Mouse (Mus musculus): ENCODE data around the gene Dapk2. TPM values are rescaled to one million over a fixed set of nuclear protein-coding genes. Genes with fewer than 3 reads are reported as not detected.

Dapk2 gene
- total RNA-seq, 2 experiments from 2014 or later, result 157 to 252 TPM

DNA sequence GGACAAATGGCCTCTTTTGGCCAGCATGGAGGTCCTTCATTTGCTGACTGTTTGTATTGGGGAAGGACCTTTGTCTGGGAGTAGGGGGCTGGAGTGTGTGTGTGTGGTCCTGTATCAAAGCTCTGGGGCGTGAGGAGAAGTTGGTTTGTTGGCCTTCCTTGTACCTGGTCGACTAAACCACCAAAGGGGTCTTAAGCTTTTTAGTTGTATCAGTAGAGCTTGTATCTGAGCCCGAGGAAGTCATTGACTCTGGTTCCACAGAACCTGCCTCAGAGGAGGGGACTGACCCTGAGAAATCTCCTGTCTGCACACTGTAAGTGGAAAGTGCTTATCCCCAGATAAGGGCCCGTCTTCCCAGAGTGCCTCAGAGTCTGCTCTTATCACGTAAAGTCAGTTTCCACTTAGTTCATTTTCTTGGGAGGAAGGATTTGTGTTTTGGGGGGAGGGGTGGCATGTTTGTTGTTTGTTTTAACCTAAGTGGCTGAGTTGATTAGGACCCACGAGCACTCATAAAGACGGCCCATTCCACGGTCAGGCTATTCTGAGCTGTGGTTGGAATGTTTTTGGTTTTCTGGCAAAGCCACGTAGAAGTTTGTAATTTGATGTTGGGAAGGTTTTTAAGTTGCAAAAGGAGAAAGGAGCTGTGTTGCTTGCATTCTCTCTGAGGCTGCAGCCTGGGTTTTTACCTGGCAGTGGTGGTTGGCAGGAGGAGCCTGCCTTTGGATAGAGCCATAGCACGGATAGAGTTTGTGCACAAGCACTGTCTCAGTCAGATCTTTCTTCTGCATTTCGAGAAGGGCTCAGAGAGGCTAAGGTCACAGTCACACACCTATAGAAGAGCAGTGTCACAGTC is 24.0 kb downstream of the Dapk2 start:
- peak; percentile 69 for ATAC-seq (replicated peaks; ENCODE audit: low FRiP score, poor library complexity, severe bottlenecking)

DNA sequence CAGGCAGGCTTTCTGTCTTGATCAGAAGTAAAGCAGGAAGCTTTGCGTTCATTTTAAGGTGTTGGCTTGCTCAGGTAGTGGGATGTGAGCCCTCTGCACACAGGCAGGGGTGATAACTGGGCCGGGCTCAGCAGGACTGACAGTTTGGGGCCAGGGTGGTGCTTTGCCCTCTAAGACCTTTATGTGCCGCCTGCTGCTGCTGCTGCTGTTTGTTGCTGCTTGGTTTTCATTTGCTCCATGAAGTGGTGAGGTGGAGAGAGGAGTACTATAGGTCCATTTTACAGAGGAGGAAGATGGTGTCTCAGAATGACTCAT is 24.6 kb downstream of the Dapk2 start:
- ATAC-seq (replicated peaks; ENCODE audit: low FRiP score, poor library complexity, severe bottlenecking), result peak; percentile 20

DNA sequence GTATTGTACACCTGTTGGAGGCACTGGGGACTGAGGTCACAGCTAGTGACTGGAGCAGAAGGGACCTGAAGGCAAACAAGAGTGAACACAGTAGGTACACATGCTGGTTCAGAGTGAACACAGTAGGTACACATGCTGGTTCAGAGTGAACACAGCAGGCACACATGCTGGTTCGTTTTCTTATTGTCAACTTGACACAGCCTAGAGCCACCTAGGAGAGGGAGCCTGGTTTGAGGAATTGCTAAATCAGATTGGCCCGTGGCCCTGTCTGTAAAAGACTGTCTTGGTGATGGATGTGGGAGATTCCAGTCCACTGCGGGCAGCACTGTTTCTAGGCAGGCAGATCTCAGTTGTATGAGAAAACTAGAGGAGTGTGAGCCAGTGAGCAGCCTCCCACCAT is 25.0 kb downstream of the Dapk2 start:
- no peak for ATAC-seq (replicated peaks; ENCODE audit: low FRiP score, poor library complexity, severe bottlenecking)

DNA sequence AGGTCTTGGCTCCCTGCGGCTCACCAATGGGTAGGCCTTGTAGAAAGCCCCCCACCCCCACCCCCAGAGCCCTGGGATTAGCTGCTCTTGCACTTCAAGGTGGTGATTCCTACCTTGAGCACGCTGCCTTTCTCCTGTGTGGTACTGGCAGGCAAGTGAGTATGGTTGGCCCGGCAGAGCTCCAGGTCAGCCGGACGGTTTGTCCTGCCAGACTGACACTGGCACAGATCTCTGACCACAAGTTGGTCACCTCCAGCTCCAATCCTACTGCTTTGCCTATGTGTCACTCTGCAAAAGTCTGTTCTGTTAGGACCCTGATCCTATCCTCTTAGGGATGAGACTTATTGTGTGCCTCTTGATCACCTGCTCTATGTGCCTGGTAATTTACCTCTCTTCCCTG is 26.5 kb downstream of the Dapk2 start:
- no peak for ATAC-seq (replicated peaks; ENCODE audit: low FRiP score, poor library complexity, severe bottlenecking)

DNA sequence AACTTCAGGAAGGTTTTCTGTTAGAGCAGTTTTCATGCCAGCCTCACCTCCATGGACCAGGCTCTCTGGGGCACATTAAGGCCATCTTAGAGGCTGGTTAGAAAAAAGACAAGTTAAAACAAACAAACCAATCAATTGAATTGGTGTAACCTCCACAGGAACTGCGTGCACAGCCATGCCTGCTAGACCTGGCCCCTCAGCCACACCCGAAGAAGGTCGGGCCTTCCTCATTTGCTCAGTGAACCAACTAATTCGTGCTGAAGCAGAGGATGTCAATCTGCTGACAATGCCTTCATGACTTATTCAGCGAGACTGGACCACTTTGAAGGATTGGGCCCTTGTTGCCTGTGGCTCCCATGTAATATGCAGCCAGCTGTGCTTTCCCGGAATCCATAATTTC is 28.4 kb downstream of the Dapk2 start:
- ATAC-seq (replicated peaks; ENCODE audit: low FRiP score, poor library complexity, severe bottlenecking), result no peak

DNA sequence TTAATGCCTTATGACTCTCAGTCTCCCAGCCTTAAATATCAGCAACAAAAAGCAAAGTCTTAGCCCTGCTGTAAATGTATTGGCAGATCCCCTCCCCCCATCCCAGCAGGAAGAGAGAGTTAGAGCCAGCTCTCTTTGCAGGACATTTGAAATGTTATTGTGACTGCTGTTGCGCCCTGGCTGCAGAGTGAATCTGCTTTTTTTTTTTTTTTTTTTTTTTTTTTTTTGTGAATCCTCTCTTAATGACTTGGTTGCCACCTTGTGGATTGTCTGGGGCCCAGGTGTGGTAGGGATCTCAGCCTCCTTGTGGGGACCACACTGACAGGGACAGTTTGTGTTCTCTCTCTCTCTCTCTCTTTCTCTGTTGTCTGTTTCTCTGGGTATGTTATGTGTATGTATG is 31.0 kb downstream of the Dapk2 start:
- ATAC-seq (replicated peaks; ENCODE audit: low FRiP score, poor library complexity, severe bottlenecking), result no peak

DNA sequence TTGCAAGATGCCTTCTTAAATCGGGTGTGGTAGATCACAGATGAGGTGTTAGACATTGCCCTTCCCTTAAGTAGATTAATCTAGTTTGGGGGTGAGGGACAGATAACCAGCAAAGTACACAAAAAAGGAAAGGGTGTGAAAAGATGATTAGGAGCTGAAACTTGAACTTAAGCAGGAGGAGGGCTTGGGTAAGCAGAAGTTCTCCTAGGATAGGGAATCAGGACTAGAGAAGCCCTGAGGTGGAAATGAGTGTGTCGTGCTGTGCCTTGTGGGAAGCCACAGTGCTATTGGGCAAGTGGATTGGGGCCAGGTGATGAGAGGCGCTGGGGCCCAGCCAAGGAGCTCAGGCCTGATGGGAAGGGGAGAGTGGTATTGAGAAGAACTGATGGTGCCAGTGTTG is 36.0 kb downstream of the Dapk2 start:
- peak; percentile 42 for ATAC-seq (replicated peaks; ENCODE audit: low FRiP score, poor library complexity, severe bottlenecking)

DNA sequence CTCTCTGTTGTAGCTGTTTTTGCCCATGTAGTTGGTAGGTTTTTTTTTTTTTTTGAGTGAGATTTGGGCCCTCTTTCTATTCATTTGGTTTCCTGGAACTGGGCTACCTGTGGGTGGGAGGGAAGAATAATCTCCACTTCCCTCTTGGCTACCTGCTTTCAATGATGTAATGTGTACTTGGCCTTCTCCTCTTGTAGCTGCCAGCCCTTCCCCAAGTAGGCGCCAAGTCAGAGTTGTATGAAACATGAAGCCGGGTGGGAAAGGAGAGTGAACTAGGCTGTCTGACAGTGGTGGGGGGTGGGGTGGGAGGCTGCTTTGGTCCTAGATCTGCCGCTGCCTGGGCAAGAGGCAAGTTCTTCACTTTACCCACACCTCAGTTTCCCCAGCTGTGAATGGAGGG is 38.5 kb downstream of the Dapk2 start:
- ATAC-seq (replicated peaks; ENCODE audit: low FRiP score, poor library complexity, severe bottlenecking), result no peak

DNA sequence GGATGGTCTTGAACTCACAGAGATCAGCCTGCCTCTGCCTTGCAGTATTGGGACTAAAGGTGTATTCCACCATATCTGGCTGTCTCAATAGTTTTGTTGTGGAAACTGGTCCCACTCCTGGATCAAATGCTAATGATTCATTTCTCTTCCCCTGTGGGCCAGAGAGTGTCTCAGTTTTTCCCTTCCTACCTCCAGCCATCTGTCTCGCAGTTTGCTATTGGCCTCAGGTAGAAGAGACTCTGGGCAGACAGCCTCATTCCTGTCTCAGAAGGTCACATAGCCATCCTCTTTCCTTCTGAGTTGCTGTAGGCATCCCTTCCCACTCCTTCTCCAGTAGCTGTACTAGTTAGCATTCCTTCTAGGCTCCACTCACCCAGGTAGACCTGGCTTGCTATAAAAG is 40.5 kb downstream of the Dapk2 start:
- no peak for ATAC-seq (replicated peaks; ENCODE audit: low FRiP score, poor library complexity, severe bottlenecking)

DNA sequence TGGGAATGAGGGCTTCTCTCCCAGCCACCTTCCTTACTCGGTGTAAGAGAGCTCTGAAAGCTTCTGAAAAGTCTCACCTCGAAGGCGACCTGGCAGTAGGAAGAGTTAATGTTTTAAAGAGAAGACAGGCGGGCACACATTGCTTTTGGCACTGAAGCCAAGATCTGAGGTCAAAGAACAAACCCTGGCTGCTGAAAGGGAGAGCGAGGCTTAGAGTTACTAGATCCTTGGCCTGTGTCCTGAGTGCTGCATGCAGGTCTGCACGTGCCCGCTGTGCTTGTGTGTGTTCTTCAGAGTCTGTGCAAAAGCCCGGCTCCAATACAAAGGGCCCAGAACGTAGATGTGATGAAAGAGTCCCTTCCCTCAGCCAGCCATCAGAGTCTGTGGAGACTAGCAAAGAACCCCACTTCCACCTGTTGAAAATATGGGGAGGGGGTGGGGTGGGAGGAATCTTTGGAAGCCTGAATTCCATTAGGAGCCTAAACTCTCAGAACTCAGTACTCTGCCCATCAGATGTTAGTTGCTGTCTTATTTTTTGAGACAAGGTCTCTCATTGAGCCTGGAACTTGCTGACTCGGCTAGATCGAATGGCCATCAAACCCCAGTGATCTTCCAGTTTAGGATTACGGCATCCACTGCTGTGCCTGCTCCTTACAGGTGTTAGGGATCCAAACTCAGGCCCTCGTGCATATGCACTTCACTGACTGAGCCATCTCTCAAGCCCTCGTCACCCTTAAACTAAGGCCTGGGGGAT is 41.8 kb downstream of the Dapk2 start:
- ATAC-seq (replicated peaks; ENCODE audit: low FRiP score, poor library complexity, severe bottlenecking), result peak; percentile 23

DNA sequence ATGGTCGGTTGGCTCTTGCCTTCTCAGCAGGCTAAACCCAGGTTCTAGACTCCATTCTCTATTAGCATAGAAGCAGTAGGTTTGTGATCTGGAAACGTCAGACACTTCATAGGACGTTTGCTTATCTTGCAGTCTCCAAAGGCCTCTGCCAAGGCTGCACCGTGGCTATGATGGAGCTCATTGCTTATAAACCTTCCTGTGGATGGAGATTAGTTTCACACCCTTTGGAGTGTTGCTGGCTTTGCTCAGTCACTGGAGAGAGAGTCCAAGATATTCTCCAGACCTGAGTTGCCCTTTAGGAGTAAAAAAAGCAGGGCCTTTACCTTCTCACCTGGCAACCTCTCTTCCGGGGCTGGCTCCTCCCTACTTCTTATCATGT is 42.4 kb downstream of the Dapk2 start:
- ATAC-seq (replicated peaks; ENCODE audit: low FRiP score, poor library complexity, severe bottlenecking), result peak; percentile 86

DNA sequence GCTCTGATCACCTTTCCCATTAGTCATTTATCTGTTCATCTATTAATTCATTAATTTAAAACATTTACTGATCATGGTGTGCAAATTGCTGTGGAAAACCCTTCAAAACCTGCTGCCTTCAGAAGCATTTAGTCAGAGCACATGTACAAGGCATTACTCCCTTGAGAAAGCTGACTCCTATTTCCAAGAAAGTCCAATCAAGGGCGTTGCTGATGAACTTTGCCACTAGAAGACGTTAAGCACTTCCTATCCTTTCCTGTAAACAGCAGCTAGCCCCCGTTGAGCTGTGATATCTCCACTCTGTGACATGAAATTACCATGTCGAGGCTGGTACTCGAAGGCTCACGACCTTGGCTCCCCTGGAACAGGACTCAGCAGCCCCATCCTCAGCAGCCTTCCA is 43.6 kb downstream of the Dapk2 start:
- no peak for ATAC-seq (replicated peaks; ENCODE audit: low FRiP score, poor library complexity, severe bottlenecking)

DNA sequence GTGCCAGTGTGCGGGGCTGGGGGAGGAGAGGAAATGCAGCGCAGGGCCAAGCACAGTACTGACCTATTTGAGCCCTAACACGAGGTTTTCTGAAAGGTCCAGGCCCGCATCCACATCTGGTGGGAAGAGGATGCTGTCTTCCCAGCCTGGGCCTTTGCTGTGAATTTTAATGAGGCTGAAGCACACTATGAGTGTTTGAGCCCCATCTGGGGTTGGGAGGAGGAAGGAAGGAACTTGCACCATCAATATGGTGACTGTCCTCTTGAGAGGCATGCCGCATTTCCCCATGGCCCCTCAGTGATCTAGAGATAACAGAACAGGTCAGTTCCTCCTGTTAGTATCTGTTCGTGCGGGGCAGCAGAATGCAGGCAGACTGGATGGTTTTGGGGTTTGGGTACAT is 44.4 kb downstream of the Dapk2 start:
- ATAC-seq (replicated peaks; ENCODE audit: low FRiP score, poor library complexity, severe bottlenecking), result no peak

DNA sequence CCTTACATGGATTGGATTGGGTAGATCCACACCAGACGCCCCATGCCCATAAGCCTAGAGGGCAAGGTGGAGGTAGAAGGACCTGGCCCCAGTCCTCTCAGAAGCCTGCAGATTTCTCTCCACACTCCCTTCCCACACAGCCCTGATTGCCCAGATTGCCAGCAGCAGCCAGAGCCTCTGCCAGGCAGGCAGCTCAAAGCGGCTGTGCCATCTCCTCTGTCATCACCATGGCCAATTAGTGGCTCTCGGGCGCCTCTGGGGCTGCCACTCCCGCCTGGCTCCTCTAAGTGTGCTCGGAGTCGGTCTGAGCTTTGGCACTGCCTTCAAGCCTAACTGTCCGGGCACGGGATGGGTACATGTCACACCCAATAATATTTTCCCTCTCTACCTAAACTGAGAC is 47.7 kb downstream of the Dapk2 start:
- ATAC-seq (replicated peaks; ENCODE audit: low FRiP score, poor library complexity, severe bottlenecking), result no peak

DNA sequence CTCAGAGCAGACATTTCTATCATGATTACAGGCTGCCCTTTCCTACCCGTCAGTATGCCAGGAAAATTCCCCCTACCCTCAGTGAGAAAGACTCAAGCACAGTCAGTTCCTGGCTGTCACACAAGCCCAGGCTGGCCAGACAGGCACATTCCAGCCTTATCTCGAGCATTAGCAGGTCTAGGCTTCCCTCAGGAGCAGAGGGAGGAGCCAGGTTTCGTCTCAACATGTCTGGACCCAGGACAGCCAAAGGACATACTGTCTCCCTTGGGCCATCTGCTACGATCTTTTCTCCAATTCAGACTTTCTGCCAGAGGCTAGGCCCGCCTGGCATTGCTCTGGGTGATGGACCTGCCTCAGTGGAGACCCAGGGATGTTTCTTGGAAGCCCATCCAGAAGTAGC is 48.8 kb downstream of the Dapk2 start:
- ATAC-seq (replicated peaks; ENCODE audit: low FRiP score, poor library complexity, severe bottlenecking), result no peak

DNA sequence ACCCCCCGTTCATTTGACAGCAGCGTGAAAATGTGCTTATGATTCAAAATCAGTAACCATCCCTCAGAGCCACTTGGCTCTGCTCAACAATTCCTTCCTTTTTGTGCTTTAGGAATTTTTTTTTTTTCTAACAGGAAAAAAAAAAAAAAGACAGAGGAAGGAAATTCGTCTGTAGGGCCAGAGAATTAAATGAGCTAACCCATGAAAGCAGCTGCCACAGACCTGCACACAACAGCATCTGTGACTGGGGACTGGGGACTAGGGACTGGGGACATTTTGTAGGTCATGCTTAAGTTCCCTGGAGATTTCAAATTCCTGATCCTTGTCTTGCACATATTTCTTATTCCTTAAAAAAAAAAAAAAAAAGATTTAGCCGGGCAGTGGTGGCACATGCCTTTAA is 53.4 kb downstream of the Dapk2 start:
- ATAC-seq (replicated peaks; ENCODE audit: low FRiP score, poor library complexity, severe bottlenecking), result no peak

DNA sequence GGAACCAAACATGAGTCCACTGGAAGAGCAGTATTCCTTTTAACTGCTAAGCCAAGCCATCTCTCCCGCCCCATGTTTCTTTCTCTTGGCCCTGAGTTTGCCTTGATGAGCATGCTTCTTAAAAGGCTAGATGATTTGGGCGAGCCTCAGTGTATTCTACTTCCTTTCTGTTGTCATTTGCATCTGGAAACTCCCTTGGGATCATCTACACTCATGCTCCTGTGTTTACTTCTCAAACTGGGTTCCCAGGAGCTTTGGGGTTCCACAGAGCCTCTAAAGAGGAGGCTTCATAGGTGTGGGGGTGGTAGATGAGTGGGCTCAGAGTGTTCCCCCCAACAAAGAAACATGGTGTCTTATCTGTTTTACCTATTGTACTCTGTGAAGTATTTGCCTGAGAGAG is 54.1 kb downstream of the Dapk2 start:
- no peak for ATAC-seq (replicated peaks; ENCODE audit: low FRiP score, poor library complexity, severe bottlenecking)

DNA sequence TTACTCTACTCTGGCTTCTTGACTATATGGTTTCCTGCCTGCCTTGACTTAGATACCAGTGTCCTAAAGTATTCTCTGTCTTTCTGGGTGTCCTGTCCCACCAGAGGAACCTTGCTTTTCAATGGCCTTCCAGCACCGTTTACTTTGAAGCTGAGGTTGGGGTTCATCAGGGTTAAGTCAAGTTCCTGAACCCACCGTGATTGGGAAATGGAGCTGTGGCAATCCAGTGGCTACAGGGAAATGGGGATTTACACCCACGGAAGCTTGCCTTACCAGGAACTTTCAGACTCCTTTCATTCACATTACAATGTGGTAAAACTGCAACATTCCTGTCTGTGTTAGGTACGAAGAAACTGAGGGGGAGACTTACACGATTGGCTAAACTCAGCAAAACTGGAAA is 54.8 kb downstream of the Dapk2 start:
- ATAC-seq (replicated peaks; ENCODE audit: low FRiP score, poor library complexity, severe bottlenecking), result peak; percentile 4; the same call in 1 of the 2 replicates

DNA sequence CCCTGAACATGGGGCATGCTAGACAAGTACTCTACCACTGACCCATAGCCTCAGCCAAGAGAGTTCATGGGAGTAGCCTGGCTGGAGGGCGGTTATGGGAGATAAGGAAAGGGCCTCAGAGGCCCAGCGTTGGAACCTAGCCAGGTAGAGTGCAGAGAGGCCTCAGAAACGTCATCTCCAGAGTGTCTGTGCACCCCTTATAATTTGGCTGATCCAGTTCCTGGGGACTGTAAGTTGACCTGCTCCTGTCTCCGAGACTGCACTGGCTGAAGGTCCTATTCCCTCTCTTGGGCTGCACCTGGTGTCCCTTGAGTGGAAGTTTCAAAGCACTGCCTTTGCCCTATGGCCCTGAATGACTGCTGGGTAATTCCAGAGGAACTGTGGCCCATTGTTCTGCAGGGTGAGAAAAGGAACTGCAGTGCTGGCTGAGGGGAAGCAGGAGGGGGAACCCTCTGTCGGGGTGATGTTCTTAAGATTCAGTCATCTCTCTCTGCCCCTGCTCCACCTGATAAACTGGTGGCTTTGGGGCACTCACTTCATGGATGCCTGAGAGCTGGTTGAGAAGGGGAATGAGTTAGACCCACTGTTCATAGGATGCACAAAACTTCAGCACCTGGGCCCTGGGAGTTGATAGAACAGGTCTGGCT is 55.5 kb downstream of the Dapk2 start:
- peak; percentile 91 for ATAC-seq (replicated peaks; ENCODE audit: low FRiP score, poor library complexity, severe bottlenecking)

DNA sequence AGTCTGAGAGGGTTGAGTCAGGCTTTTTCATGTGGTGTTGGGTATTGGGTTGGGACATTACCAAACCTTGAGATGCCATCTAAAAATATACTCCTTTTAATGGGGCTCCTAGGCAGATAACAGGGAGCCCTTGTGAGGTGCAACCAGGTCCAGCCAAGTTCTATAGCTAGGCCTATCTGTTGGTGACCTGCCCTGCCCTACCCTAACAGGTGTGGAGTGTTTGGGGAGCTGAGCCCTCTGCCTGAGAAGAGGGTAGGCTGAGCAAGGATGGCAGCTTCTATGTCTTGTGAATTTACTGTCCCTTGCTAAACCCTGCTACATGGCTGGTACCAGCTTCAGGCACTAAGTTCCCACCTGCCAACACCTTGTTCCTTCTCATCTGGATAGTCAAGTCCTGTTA is 57.5 kb downstream of the Dapk2 start:
- ATAC-seq (replicated peaks; ENCODE audit: low FRiP score, poor library complexity, severe bottlenecking), result no peak

DNA sequence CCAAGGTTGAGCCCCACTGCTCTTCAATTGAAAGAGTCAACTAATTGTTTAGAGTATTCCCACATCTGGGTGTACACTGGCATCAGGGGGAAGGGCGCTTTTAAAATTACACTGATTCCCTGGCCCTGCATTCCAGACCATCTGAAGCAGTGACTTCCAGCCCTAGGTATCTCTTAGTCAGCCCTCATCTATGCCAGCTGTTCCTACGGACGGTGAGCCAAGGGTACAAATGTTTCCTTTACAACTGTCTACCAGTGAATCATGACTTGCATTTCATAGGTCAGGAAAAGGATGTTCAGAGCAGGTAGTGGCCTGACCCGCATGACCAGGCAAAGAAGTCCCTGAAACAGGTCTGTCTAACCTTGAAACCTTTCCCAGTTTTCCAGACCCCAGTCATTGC is 59.9 kb downstream of the Dapk2 start:
- no peak for ATAC-seq (replicated peaks; ENCODE audit: low FRiP score, poor library complexity, severe bottlenecking)

All from erythroblast, adult 5-6 weeks (primary cell).